Mouse (Mus musculus): ENCODE measurements around the gene Bhlhe41. TPM values are rescaled to one million over a fixed set of nuclear protein-coding genes. Genes with fewer than 3 reads are reported as not detected.

Gene Bhlhe41
- total RNA-seq (2015; ENCODE audit: low replicate concordance): 0.42 and 1.1 TPM in 2 replicates
- not detected in 2 replicates for total RNA-seq (2017; ENCODE audit: low replicate concordance)

DNA sequence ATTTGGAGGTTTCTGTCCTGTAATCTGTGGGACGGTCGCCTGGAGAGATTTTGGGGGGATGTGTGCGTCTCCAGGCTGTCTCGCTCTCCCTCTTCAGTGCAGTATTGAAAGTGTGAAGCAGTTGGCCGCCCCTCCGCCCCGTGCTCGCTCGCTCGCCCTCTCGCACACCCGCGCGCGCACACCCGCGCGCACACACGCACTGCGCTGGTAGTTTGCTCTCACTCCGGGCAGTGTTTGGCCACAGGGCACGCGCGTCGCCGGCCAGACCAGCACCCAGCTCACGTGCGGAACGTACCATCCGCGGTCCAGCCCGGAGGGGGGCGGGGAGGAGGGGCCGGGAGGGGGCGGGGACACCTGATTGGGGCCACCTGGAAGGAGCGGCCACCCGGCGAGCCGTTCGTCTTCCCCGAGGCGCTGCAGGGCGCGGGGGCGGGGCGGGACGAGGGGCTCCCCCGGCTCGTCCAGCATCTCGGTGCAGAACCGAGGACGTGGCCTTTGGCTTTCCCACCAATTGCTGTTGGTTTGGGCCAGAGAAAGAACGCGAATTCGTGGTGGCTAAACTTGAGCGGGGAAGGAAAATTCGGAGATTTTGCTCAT lies at the start of gene Bhlhe41:
Gene Bhlhe41, minus strand, starts transcription at position 270 of the 597 bp plus-strand sequence.
- no peak for ATAC-seq (replicated peaks; ENCODE audit: low FRiP score, poor library complexity, severe bottlenecking)

DNA sequence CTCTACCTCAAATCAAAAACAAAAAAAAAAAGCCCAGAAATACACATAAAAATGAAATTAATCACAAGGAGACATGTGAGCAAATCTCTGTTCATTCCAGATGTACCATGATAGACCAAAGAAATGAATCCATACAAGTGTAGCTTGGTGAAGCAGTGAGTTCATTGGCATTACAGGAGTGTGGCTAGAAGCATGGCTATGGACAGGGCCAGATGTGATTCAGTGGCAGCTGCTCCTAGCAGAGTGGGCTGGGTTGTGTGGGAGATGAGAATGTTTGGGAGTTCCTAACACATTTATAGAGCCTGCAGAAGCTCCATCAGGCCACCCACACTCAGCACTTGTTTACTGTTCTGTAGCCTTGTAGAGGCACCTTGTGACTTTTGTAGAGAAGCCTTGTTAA lies 46.9 kb upstream of the Bhlhe41 start:
- no peak for ATAC-seq (replicated peaks; ENCODE audit: low FRiP score, poor library complexity, severe bottlenecking)

DNA sequence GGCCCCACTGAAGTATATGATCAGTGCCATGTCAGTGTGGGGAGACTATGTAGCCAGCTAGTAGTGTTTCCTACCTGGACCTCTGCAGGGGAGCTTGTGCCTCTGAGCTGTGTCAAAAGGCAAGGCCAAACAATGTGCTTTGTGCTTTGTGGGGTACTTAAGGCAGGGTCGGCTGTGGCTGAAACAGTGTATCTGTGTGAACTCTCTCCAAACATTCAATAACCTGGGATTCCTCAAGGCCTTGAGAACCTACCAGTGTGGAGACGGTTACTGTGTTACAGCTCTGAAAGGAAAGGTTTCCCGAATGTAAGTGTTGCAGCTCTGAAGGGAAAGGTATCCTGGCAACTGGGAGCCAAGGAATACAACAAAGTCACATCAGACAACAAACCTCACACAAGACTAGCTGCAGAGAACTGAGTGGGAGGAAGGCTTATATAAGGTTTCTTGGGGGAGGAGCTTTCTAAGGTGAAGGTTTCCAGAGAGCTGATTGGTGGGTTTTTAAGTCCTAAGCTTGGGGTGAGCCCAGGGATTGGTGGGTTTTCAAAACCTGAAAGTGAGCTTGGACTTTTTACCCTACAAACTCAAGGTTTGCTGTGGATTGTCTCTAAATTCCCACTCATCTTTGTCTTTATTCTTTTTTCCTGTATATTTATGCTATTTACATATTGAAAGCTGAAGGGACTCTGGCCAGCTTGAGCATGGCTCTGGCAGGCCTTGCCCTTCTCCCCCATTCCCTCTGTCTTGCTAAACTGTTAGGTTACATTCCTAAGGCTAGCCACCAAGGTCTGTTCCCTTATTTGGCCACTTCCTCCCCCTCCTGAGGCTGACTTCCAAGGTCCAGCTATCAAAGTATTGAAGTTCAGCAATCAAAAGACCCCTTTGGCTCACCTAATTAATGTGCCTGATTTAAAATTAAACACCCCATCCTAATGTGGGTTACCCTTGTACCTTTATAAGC lies 45.4 kb upstream of the Bhlhe41 start:
- ATAC-seq (replicated peaks; ENCODE audit: low FRiP score, poor library complexity, severe bottlenecking): no peak

DNA sequence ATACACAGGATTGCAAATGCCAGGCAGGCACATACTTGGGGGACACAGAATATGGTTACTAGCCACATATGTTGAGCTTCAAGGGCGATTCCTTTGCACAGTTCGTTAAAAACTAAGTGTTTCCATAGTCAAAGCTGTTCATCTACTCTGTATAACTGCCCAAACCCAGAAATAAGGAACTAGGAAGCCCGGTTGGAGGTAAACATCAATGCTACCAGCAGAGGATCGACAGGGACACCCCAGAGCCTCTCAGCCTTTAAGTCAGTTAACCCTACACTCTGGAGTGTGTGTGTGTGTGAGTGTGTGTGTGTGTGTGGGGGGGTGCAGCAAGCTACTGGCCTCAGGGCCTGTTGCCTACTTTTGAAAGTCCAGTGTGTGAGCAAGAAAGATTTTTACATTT lies 44.6 kb upstream of the Bhlhe41 start:
- ATAC-seq (replicated peaks; ENCODE audit: low FRiP score, poor library complexity, severe bottlenecking): no peak

DNA sequence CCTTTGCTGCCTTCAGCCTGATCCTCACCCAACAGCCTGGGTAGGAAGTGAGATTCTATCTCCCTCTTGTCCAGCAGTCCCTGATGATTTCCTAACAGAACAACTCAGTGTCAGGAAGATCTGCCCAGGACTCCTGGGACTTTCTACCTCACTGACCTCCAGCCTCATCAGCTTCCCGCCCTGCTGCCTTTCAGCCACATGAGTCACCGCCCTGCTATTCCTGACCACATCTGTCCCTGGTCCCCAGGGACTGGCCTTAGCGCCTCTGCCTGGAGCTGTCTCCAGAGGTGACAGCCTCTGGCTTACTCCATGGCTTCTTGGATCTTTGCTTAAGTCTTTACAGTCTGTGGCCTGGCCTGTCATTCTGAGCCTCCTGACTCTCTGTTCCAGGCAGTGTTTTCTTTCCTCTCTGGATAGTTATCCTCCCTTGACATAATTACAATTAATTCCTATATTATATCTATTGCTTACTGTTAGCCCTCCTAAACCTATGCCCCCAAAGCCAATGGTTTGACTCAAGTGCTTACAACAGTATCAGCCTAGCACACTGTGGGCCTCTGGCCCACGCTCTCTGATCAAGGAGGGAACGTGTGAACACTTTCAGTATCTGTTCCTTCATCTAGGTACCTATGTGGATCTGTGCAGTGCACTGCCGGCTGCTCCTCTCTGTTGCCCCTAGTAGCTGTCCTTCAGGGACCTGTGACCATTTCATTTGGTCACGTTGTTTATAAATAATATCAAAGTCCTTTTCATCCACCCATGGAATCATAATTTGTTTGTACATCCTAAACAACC lies 40.9 kb upstream of the Bhlhe41 start:
- ATAC-seq (replicated peaks; ENCODE audit: low FRiP score, poor library complexity, severe bottlenecking): no peak

DNA sequence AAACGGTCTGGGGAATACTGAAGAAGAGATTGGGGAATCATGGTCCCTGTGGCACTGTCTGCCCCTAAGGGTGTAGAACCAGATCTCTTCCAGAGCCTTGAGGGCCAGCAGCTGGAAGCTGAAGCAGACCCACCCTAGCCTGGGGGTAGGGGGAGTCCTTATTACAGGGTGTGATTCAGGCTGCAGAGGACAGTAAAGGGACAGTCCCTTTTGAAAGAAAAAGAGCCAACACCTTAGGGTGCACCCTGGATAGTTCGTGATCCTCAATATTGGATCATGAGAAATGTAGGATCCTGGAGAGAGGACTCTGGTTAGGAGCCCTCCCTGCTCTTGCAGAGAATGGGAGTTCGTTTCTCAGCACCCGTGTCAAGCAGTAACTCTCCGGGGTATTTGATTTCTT lies 39.3 kb upstream of the Bhlhe41 start:
- no peak for ATAC-seq (replicated peaks; ENCODE audit: low FRiP score, poor library complexity, severe bottlenecking)

DNA sequence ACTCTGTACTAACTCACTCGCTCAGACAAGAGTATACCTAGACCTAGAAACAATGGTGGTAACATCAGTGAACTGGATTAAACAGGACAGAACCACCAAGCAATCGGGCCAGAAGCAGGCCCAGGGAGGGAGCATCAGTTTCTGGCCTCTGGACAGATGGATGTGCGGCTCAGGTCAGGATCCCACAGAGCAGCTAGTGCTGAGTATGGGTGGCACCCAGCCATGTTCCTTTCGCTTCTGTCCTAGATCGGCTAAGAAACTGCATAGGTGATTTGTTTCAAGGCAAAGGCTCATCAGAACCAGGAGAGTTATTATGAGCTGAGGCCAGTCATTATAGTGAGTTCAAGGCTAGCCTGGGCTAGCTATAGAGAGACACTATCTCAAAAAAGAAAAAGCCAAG lies 38.8 kb upstream of the Bhlhe41 start:
- no peak for ATAC-seq (replicated peaks; ENCODE audit: low FRiP score, poor library complexity, severe bottlenecking)

DNA sequence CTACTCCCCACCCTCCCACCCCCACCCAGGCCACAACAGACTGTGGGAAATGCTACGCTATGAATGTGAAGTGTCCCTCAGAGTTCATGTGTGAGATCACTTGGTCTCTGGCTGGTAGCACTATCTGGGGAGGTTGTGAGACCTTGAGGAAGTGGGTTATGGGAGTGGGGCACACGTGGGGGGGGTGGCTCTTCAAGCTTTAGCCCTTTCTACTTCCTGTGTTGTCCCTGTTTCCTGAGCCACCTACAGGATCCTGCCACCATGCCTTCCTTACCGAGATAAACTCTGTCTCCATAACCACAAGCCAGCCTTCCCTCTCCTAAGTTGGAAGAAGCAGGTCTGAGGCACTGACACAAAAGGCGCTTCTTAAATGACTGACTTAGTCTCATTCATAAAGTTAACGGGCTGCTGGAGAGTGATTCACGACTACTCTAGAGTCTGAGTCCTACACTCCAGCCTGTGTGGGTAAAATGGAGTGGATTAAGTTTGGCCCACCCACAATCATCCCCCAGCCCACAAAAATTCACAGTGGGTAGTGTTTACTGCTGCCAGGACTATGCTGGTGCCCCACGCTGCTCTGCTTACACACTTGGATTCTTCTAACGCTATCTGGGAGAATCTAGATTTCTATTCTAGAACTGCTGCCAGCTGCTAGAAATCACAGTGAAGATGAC lies 29.4 kb upstream of the Bhlhe41 start:
- ATAC-seq (replicated peaks; ENCODE audit: low FRiP score, poor library complexity, severe bottlenecking): no peak

DNA sequence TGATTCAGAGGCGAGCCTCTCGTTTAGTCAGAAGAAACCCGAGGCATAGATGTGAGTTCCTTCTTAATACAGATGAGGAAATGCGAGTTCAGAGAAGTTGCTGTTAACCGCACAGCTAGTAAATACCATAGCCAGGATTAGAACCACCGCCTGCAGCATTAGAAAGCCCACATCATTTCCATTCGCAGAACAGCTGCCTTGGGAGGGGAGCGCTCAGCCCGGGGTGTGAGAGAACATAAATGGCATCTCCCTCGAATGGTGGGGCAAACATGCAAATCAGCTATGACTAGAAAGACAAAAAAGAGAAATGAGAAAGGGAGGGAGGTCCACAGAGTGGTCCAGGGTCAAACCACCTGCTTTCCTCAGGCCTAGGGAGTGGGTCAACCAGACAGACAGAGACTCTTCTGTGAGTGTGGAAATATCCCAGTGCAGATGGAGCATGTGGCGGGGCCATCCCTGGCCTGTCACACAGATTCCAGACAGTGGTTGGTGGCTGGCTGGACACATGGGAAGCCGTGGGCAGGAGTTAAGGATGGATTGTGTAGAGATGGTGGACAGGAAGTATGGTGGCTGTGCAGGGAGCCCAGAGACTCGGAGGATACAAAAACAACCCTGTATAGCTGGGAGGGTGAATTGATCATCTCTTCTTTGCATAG lies 28.1 kb upstream of the Bhlhe41 start:
- no peak for ATAC-seq (replicated peaks; ENCODE audit: low FRiP score, poor library complexity, severe bottlenecking)

DNA sequence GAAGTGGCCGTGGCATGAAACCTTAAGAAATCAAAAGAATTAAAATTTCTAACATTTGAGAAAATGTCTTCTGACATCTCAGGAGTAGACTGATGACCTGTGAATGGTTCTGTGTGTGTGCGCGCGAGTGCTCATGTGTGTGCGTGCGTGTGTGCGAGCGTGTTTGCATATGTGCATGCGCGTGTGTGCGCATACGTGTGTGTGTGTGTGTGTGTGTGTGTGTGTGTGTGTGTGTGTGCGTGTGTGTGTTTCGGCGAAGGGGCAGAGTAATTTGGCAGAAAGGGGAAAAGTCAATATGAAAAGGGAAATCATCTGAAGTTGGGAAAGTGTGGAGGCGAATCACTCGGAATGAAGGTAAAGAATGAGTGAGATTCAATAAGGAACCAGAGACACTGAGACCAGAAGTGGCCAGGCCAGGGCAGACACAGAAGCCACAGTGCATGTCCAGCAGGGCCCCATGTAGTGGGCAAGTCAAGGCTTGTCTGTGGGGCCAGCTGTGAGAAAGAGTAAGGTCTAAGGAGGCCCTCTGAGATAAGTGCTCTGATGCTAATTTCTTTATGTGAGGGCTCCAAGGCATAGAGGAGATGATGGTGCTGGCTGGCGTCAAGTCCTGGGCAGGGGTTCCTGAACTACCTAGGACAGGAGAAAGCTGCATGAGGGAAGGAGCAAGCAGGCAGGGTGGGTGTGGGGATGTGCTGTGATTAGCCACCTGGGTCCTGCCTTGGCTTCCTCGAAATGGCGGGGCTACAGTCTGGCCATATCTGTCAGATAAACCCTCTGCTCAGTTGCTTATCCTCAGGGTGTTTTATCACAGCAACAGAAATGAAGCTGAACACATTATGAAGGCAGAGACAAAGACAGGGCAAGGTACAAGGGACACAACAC lies 27.3 kb upstream of the Bhlhe41 start:
- no peak for ATAC-seq (replicated peaks; ENCODE audit: low FRiP score, poor library complexity, severe bottlenecking)

DNA sequence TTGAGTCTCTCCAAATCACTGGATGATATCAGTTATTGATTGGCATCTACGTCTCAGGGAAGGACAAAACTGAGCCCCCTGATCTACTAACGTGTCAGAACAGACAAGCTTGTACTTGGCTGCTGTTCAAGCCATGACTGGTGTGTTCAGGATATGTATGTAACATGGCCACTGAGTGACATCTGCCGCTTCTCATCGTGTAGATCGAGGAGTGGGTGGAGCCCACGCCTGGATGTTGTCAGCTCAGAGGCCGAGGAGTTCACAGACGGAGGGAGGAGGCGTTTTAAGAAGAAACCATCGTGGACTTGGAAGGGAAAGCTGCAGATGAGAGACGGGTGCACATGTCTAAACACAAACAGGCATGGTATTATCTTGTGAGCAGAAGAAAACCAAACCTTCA lies 26.6 kb upstream of the Bhlhe41 start:
- no peak for ATAC-seq (replicated peaks; ENCODE audit: low FRiP score, poor library complexity, severe bottlenecking)

DNA sequence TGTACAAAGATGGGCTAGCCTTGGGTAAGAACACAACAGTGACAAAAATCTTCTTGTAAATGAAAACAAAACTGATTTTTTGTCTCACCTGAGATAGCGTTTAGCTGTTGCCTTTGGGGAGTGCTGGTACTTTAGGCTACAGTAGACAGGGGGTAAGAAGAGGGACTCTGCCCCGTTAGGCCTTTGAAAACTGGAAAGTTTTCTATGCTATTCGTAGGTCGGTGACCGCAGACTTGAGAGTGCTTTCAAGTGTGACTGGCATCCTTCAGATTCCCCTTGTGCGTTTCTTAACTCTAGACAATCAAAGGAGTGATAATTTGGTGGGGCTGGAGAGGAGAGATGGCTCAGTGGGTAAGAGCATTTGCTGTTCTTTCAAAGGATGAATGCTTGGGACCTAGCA lies 22.4 kb upstream of the Bhlhe41 start:
- ATAC-seq (replicated peaks; ENCODE audit: low FRiP score, poor library complexity, severe bottlenecking): no peak

DNA sequence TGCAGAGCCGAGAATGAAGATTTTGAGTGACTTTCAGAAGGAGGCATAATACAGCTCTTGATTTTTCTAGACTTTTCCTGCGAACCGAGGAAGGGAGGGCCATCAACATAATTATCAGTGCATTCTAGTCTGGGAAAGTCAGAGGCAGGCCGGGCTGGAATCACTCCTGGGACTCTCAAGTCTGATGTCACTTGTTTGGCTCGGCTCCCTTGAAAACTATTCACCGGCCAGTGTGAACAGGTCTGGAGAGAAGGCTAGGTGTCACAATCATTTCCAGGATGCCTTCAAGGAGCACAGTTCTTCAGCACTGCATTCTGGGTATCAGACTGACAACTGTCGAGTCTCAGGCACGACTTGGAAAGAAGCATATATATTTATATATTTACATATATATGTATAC lies 20.9 kb upstream of the Bhlhe41 start:
- no peak for ATAC-seq (replicated peaks; ENCODE audit: low FRiP score, poor library complexity, severe bottlenecking)

DNA sequence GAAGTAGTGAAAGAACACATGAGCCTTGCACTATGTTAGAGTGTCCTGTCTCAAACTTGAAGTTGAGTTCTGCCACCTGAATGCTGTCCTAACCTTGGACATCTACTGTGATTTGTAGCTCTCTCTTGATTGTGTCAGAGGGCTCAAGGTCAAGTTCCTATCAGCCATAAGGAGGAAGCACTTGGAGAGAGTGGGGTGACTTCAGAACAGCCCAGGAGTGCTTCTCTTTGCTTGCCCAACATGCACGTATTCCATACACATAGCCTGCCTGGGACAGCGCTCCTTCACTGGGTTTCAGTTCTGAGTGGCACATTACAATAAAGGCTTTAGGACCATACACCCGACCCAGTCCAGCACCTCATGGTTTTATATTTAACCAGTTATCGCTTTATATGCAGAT lies 19.7 kb upstream of the Bhlhe41 start:
- ATAC-seq (replicated peaks; ENCODE audit: low FRiP score, poor library complexity, severe bottlenecking): no peak

DNA sequence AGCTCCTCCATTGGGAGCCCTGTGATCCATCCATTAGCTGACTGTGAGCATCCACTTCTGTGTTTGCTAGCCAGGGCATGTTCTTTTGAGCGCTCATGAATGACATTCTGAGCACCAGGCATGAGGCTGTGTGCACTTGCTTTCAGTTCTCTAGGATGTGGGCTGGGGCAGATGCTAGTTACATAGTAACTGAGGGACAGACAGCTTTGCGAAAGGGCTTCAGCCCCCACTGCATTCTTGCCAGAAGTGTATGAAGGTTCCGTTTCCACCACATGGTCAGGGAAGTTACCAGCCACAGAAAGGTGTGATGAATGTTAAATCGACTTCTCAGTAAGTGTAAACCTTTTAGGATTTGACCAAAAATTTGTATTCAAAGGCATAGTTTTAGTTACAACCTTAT lies 18.3 kb upstream of the Bhlhe41 start:
- ATAC-seq (replicated peaks; ENCODE audit: low FRiP score, poor library complexity, severe bottlenecking): no peak

DNA sequence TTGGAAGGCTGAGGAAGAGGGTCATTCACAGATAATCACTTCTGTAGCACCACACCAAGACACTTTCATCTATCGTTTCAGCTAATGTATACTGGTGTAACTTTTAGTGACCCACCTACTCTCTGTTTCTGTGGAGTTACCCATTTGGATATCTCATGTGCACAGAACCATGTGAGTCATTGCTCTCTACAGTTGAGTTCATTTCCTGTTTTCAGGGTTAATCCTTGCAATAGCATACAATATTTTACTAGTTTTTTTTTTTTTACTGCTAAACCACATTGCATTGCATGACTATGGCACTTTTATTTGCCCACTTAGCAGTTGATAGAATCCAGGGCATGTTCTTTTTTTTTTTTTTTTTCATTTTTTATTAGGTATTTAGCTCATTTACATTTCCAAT lies 17.7 kb upstream of the Bhlhe41 start:
- no peak for ATAC-seq (replicated peaks; ENCODE audit: low FRiP score, poor library complexity, severe bottlenecking)

DNA sequence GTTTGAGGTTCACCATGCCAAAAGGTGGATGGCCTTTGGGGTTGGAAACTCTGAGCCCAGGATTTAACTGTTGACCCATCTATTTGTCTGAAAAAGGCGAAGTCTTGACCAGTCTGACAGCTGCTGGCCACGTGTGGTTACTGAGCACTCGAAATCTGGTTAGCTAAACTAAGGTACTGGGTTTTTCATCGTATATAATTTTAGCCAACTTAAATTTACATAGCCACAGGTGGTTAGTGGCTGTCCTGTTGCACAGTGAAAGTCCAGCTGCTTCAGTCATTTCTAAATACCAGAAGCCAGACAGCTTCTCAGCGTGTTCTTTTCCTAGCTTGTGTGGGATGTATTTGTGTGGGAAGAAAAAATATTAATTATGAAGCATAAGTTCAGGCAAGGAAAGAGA lies 15.3 kb upstream of the Bhlhe41 start:
- no peak for ATAC-seq (replicated peaks; ENCODE audit: low FRiP score, poor library complexity, severe bottlenecking)

DNA sequence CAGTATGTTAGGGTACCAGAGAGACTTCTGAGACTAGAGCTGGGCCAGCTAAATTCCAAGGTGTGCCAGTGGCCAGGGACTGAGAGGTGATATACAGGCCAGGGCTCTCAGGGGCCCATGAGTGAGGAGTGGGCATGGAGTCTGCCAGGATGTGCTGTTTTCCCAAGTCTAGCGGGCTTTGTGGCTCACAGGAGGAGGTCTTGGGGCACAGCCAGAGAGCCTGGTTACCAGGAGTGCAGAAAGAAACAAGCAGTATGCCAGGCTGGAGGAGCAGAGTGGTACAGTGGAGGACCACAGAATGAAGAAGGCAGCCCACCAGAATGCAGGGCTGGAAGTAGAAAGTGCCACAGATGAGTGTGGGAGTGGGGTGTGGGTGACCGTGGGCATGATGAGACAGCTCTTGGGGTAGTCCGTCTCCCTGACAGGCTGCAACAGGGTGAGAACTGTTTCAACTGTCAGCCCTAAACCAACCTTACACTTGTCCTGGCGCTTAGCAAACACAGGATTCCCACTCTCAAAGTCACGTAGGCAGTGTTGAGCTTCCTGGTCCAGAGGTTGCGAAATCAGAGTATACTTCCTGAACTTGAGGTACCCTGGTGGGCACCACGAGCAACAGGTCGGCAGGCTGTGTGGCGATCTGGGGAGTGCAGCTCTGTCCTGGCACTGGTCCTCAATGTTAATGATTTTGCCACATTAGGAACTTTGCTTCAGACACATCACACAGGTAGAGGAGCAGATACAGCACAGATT lies 11.8 kb upstream of the Bhlhe41 start:
- ATAC-seq (replicated peaks; ENCODE audit: low FRiP score, poor library complexity, severe bottlenecking): no peak

Measured in erythroid progenitor cell, adult 5-6 weeks (primary cell).